ENCODE assay signal across 20 mouse cellular contexts in genomic region chr7:109876085-109876484, GRCm38 (mm10). TPM values are rescaled to one million over a fixed set of nuclear protein-coding genes. Genes with fewer than 3 reads are reported as not detected.
A peak's percentile ranks its signal among the peaks of the same experiment; 100 is the strongest.
DNase-seq lines count a peak whose midpoint lies in the region; ATAC-seq and TF ChIP-seq lines count a peak whose summit lies in the region.
"Had no signal": no experiment of that assay in that cellular context is flagged by ENCODE, and none has a peak within 500 bp of the region (broad histone marks: within the 10 kb centered on the region; RNA-seq: fewer than 3 reads in every experiment).

No protein-coding gene starts in this region.

- H3K4me3 ChIP-seq in heart, adult 2 months: no peak overlapping the region
- no peak overlapping the region for H3K4me3 ChIP-seq in layer of hippocampus, adult 2 months
- no peak overlapping the region for H3K4me3 ChIP-seq in ES-E14 (ENCODE audit: insufficient read depth in 1 of 2, low read depth in 1 of 2, low read length in 2 of 2, poor library complexity in 1 of 2, severe bottlenecking in 1 of 2)
- H3K4me3 ChIP-seq: gastrocnemius, adult 2 months; heart, embryonic 13.5 days; limb, embryonic 13.5 days; liver, embryonic 13.5 days; neural tube, embryonic 15.5 days had no signal

- intact Hi-C loops in heart, adult 2 months (cut with DNase I): no loop called here
- intact Hi-C loops in heart, postnatal 10 days (cut with DNase I): no loop called here

- no peak for TF ChIP-seq EP300 in heart, adult 2 months (IDR thresholded peaks at IDR 0.05; ENCODE audit: insufficient read depth, low read depth, low read length)

- H3K4me1 ChIP-seq in heart, adult 2 months (ENCODE audit: control insufficient read depth, insufficient read depth, low read length): peaks cover 5% of the 10 kb centered on the region
- H3K4me1 ChIP-seq in ES-E14 (ENCODE audit: control insufficient read depth in 2 of 2, insufficient read depth in 2 of 2, low read length in 2 of 2, poor library complexity in 1 of 2): peaks cover 5 to 30% of the 10 kb centered on the region in 2 experiments; a peak in 3 of 4 replicates
- H3K4me1 ChIP-seq: limb, embryonic 13.5 days; liver, embryonic 13.5 days; neural tube, embryonic 15.5 days had no signal

- H3K79me2 ChIP-seq in heart, adult 2 months (replicated peaks; ENCODE audit: control insufficient read depth, insufficient read depth, low read length): no peaks in the 10 kb centered on the region

- no peak for TF ChIP-seq POLR2A in heart, adult 2 months (IDR thresholded peaks at IDR 0.05; ENCODE audit: insufficient read depth, low read depth, low read length)

- peak; percentile 51 for TF ChIP-seq CTCF in heart, adult 2 months (IDR thresholded peaks at IDR 0.05)
- TF ChIP-seq CTCF in layer of hippocampus, adult 2 months (conservative IDR thresholded peaks at IDR 0.05): peak; percentile 61

- DNase-seq in cerebellum, postnatal 10 days: peak; percentile 47 to 51
- DNase-seq in cerebellum, adult 11 months: no peak
- no peak for DNase-seq in heart, adult 2 months
- DNase-seq in heart, postnatal 10 days: no peak
- DNase-seq in layer of hippocampus, adult 2 months (ENCODE audit: low spot score in 2 of 2): no peak
- DNase-seq in layer of hippocampus, adult 9-11 months: no peak
- no peak for DNase-seq in ES-E14 (ENCODE audit: low read depth, low spot score)
- DNase-seq: gastrocnemius, adult 2 months; kidney, adult 8-10 months; liver, embryonic 13.5 days; lung, embryonic 14.5 days; lung, postnatal 36 days; spleen, adult 18-20 months; thymus, postnatal 4 days had no signal

- H3K9me3 ChIP-seq in ES-E14 (ENCODE audit: control insufficient read depth, insufficient read depth, low read depth, low read length): no peaks in the 10 kb centered on the region
- H3K9me3 ChIP-seq: heart, embryonic 13.5 days; limb, embryonic 13.5 days; liver, embryonic 13.5 days; neural tube, embryonic 15.5 days had no signal

- H3K36me3 ChIP-seq in heart, adult 2 months (ENCODE audit: control insufficient read depth, insufficient read depth, low read length): no peaks in the 10 kb centered on the region
- H3K36me3 ChIP-seq in ES-E14 (ENCODE audit: control insufficient read depth, insufficient read depth, low read length, poor library complexity, severe bottlenecking): no peaks in the 10 kb centered on the region
- H3K36me3 ChIP-seq: heart, embryonic 13.5 days; limb, embryonic 13.5 days; liver, embryonic 13.5 days; neural tube, embryonic 15.5 days had no signal

- in situ Hi-C loops in ES-E14 (cut with MboI; ENCODE audit: low sequenced_read_pairs in 2 of 2, unreplicated experiment in 2 of 2): no loop called here

- WGBS in heart, adult 2 months: 79% methylated on average over 8 of the region's 8 CpGs

- no peak for ATAC-seq in erythroblast, adult 5-6 weeks (replicated peaks; ENCODE audit: low FRiP score, poor library complexity, severe bottlenecking)
- ATAC-seq: CD4-positive, CD25-positive, alpha-beta regulatory T cell, adult 4 months had no signal

- H3K27ac ChIP-seq in heart, adult 2 months: no peak overlapping the region
- H3K27ac ChIP-seq in layer of hippocampus, adult 2 months: no peak overlapping the region
- no peak overlapping the region; the same call in 1 of the 2 replicates for H3K27ac ChIP-seq in ES-E14 (ENCODE audit: insufficient read depth, low read depth, low read length, poor library complexity, severe bottlenecking)
- H3K27ac ChIP-seq: gastrocnemius, adult 2 months; heart, embryonic 13.5 days; limb, embryonic 13.5 days; liver, embryonic 13.5 days; neural tube, embryonic 15.5 days had no signal

- H3K9ac ChIP-seq in heart, adult 2 months (ENCODE audit: low read depth, low read length): no peak overlapping the region
- peak overlapping the region; percentile 43; the same call in 1 of the 2 replicates for H3K9ac ChIP-seq in ES-E14 (ENCODE audit: insufficient read depth, low read depth, low read length, poor library complexity, severe bottlenecking)
- H3K9ac ChIP-seq: heart, embryonic 13.5 days; limb, embryonic 13.5 days; liver, embryonic 13.5 days; lung, embryonic 14.5 days; neural tube, embryonic 15.5 days had no signal

- H3K27me3 ChIP-seq in heart, adult 2 months (ENCODE audit: control insufficient read depth, insufficient read depth, low read length): no peaks in the 10 kb centered on the region
- H3K27me3 ChIP-seq: heart, embryonic 13.5 days; limb, embryonic 13.5 days; neural tube, embryonic 15.5 days had no signal

TF ChIP-seq in ES-E14, 5 proteins besides CTCF, POLR2A, EP300 and RAD21:
- TF ChIP-seq ZC3H11A (IDR thresholded peaks at IDR 0.05; ENCODE audit: borderline replicate concordance, low read depth, low read length): no peak
- TF ChIP-seq MAFK (IDR thresholded peaks at IDR 0.05; ENCODE audit: insufficient read depth, low read depth, low read length): no peak
- no peak for TF ChIP-seq ZNF384 (IDR thresholded peaks at IDR 0.05; ENCODE audit: low read depth, low read length)
- no peak for TF ChIP-seq HCFC1 (IDR thresholded peaks at IDR 0.05; ENCODE audit: borderline replicate concordance, insufficient read depth, low read length)
- no peak for TF ChIP-seq CHD2 (IDR thresholded peaks at IDR 0.05; ENCODE audit: low read depth, low read length)

RNA-seq across cellular contexts. Expression of gene Scube2, which starts 10.6 kb away (rescaled TPM):
- 10 to 100 TPM; 21.0 to 22.1 TPM for total RNA-seq in heart, adult 2 months (2021)
- 14.1 and 26.0 TPM in 2 replicates for polyA plus RNA-seq in heart, adult 2 months (2012; rRNA removed)
- total RNA-seq in heart, postnatal 10 days (2021): 10 to 100 TPM; 14.3 to 17.2 TPM
- total RNA-seq in layer of hippocampus, adult 2 months (2021): 1 to 10 TPM; 2.1 TPM
- total RNA-seq in ES-E14 (2012; rRNA removed): 0.58 and 0.89 TPM in 2 replicates
- total RNA-seq in erythroblast, adult 5-6 weeks (2015; ENCODE audit: low replicate concordance): not detected in 2 replicates
- not detected in 2 replicates for total RNA-seq in erythroblast, adult 5-6 weeks (2017; ENCODE audit: low replicate concordance)
- total RNA-seq: hematopoietic stem cell, adult 5-6 weeks had no signal
- polyA plus RNA-seq: CD4-positive, CD25-positive, alpha-beta regulatory T cell, adult 4 months had no signal

Comparison
In these comparisons a context has a peak if more than half of its experiments do, and no peak if none do; other contexts are left out.
1. DNase-seq: peak in cerebellum, postnatal 10 days (2 of 2); none in cerebellum, adult 11 months (single experiment), heart, adult 2 months (0 of 2), heart, postnatal 10 days (0 of 2), layer of hippocampus, adult 2 months (0 of 2), layer of hippocampus, adult 9-11 months (single experiment) and ES-E14 (single experiment).